Mouse (Mus musculus) retina, embryonic 14.5 days (tissue): Measurements from ENCODE around the gene Cdk6.
"Not testable (repeated sequence)": the region's sequence is repeated elsewhere in the genome, so short reads cannot be mapped to it uniquely, and the experiment has no call there.

ENCODE experiments used
- DNase-seq: peaks from one replicate; pipeline ENCODE4 v3.0.0-alpha.2; 2015; ENCODE audit warnings: low spot score

Gene Cdk6

GRCm38 (mm10) chr5:3438453-3439003 lies 97.2 kb downstream of the Cdk6 start:
- DNase-seq: not testable (repeated sequence)

DNA sequence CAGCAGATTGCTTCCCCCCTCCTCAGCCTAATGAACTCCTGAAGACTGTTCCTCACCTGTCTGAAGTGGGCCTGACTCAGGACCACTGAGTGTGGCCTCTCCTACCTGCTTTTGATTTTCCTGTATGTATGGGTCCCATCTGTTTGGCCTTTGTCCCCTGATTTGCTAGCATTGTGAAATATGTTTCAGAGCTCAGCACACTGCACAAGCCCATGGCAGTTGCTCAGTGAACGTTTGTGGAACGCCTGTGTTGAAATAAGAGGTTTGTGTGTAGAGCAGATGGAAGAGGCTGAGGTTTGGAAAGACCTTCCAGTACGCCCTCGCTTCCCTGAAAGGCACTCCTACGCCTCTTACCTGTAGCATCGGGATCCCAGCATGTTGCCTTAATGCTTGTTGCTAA lies 98.1 kb downstream of the Cdk6 start:
- not testable (repeated sequence) for DNase-seq

GRCm38 (mm10) chr5:3442524-3442923 lies 101.2 kb downstream of the Cdk6 start:
- DNase-seq: not testable (repeated sequence)

- not testable (repeated sequence) for DNase-seq
These were observed 109.9 kb downstream of the Cdk6 start for GRCm38 (mm10) chr5:3451233-3451632.

DNA sequence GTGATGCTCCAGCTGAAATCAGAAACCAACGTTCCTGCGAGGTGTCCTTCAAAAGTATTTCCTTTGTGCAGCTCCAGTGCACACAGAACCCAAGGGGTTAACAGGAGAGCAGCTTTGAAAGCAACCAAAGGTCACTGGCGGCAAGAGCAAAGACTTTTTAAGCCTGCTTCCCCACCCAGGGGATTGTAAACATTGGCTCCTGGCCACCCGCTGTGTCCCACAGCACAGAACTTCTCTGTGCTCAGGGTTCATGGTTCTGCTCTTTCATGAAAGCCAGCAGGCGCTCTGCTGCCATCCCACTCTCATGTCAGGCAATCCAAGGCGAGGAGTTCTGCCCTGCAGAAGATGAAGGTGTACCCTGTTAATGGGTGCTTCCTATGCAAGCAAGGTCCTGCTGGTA lies 112.7 kb downstream of the Cdk6 start:
- peak; percentile 17 for DNase-seq

- DNase-seq: no peak
These were observed 119.6 kb downstream of the Cdk6 start for GRCm38 (mm10) chr5:3460907-3461306.

GRCm38 (mm10) chr5:3461401-3461800 lies 120.1 kb downstream of the Cdk6 start:
- DNase-seq: no peak

DNA sequence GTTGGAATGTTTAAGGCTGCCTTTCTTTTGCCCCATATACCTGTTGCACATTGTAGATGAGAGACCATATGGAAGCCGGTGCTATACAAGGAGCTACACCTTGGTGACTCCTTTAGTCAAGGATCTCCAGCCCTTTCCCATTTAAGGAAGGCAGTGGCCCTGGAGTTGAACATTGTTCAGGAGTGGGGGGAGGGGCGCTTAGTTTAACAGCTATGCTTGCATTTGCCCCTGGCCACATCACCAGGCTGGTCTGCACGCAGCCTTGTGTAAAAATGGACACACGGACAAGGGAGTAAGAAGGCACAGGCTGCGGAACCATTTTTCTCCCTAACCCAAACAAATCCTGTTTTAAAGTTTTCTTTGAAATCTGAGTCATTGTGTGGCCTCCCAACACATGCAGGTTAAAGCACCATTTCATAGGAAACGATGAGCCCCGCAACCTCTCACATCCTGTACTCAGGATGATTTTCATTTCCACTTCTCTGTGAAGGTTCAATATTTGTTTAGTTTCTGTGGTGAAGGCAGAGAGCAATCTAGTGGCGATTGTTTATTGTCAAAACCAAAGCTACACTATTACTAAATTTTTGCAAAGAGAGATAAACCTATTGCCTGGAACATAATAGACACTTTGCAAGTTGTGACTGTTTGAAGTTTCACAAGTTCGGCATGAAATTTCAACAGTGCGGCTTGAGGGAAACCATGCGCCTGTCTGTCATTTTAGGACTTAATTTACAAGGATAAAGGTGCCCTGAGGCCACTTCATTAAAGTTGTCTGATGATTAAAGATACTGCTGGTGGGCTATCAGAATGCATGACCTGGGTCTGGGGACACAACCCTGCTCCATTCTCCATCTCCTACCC lies 121.8 kb downstream of the Cdk6 start:
- no peak for DNase-seq

DNA sequence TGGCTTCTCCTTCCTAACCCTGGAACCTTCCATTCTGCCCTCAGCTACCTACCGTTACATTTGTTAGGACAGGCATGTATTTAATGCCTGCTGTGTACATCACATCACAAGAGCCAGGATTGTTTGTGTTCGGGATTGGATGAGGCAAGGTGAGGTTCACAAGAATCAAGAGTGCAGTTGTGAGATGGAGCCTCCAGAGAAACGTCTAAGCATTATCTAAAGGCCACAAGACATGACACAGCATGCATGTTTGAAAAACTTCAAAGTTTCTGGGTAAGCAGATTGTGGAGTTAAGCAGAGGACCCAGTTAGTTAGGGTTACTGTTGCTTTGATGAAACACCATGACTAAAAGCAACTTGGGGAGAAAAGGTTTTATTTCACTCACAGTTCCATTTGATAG lies 122.5 kb downstream of the Cdk6 start:
- no peak for DNase-seq

DNA sequence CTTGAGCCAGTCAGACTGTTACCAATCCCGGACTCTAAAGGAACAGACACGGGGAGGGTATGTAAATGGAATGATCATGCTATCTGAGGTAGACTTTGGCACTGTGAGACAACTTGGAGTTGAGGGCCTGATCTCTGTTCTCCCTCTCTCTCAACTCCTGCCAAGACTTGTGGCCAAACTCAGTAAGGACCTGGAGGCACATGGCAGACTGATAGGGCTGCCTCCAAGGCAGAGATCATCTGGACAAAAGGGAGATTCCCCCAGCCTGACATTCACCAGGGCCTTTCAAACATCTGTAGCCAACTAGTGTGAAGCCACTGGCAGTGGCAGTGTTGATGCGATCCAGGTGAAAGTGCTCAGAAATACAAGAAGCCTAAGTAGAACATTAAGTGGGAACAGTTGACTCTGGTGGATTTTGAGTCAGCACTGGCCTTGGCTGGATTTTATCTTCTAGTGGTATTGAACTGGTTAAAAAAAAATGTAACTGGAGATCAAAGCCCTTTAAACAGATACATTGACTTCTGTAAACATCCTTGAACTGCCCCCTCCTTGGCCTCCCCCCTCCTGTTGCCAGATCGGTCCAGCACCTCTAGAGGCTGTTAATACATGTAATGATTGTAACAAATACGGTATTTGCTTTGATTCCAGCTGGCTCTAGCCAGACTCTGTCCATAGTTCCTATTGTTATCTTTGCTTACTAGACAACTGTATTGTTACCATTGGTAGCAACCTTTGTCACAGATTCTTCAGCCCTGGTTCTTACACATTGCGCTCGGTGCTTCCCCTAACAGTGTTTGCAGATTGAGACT lies 125.0 kb downstream of the Cdk6 start:
- DNase-seq: no peak

DNA sequence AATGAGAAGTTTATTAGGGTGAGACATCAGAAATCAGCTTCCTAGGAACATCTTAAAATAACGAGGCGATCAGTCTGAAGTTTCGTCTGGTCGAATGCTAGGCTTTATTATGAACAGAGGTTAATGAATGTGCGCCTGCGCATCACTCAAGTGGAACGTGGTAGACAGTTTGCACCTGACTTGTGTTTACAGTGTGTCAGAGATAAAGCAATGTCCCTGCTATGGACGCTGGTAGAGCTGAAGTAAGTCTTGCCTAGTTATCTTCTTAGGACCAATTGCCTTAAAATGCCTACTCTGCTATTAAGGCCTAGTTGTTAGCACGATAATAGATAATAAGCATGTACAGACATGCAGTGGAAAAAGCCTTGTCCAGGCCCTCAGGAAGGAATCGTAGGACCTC lies 129.6 kb downstream of the Cdk6 start:
- no peak for DNase-seq

DNA sequence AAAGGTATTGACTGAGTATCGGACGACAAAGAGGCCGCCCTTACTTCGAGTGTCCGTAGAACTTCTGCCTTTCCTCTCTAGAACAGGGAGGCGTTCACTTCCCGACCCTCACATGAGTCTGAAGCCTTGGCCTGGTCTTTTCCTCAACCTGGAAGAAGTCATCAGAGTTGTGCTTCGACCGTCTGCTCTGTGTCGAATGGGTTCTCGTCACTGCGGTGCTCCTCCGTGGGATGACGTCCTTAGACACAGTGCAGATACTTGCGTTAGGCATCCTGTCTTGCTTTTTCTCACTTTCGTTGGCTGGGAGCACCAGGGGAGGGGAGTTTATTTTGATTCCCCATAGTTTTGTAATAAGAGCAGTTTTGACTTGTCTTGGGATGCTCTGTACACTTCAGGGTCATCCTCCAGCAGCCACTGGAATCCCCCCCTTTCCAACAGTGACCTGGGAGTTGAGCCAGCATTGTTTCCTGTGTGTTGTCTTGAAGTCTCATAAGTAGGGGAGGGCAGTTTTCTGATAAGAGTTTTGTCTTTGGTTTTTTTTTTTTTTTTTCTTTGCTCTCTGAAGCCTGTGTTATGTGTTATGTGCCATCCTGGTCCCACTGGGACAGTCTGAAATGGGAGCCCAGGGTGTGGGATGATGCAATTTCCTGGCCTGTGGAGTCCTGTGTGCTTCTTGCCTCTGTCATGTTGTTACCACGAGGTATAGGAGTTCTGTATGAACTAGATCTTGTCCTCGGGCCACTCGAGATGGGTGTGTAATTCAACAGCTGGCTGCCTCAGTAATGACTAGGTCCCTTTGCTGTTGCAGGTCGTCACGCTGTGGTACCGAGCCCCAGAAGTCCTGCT lies 131.2 kb downstream of the Cdk6 start:
- DNase-seq: no peak

- no peak for DNase-seq
These were observed 136.4 kb downstream of the Cdk6 start for GRCm38 (mm10) chr5:3477711-3478110.

DNA sequence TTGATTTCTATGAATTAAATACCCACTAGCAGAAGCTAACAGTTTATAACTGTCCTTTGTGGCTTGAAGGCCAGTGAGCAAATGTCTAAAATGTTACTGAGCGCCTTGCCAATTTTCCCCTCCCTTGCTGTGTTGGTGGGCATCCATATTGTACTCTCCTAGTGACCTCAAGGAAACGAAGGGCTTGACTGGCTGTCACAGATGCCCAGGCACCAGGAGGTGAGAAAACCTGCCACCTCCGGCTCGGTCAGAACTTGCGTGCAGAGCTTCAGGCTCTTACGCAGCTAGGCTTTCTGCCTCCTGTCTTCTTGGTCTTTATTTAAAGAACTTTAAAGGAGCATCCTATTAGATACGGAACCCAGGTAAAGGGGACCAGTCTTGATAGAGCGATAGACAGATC lies 136.9 kb downstream of the Cdk6 start:
- DNase-seq: no peak

- no peak for DNase-seq
These were observed 137.9 kb downstream of the Cdk6 start for GRCm38 (mm10) chr5:3479016-3479795.

DNA sequence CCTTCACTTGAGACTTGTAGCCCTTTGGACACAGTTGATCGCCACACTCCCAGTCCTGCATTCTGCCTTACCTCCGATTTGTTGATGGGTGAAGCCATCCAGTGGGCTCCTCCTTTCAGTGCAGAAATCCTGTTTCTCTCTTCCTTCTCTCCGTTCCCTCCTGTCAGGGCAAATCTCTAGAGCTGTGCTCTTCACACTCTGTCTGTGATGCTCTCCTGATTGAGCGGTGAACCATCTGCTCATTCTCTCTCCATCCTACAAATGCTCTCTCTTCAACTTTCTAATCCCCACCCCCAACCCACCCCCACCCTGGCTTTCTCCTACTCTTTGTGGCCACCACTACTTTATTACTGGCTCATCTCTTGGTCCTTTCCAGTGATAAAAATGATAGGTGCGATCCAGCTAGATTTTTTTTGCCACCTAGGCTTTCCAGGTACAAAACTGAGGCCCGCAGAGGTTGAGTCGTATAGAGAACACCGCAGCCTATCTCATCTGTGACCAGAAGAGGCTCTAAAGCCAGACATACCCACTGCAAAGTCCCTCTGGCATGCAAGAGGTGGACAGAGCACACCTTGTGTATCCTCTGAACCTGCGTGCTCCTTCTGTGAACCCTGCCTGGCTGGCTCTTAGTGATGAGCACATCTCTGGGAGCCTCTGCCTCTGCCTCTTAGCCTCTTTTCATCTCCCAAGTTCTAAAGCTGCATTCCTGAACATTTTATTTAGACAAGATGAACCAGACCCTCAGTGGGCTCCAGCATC lies 139.5 kb downstream of the Cdk6 start:
- DNase-seq: no peak

- DNase-seq: no peak
These were observed 141.2 kb downstream of the Cdk6 start for GRCm38 (mm10) chr5:3482474-3482873.

DNA sequence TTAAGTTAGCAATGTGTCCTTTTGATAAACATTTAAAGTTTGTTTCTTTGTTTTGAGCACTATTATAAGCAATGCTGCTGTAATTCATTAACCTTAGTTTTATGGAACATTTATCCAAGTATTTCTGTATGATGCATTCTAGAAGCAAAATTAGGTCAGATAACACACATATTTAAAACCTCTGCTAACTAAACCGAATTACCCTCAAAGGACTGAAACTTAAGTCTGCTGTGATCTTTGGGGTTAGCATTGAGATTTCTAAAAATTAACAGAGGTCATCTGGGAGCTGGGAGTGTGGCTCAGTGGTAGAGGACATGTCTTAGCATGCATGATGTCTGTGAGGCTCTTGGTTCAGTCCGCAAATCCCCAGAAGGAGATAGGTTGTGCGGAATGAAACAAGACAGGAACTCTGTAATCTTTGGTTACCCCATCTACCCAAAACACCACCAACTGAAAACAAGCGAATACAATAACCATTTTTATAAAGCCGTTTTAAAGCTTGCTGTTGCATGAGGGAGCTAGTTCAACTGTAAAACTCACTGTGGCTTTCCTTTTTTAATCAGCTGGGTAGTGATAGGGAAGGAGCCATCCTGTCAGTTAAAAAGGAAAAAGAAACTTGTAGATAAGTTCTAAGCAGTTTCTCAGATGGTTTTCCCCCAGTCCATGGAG lies 141.9 kb downstream of the Cdk6 start:
- DNase-seq: no peak

DNA sequence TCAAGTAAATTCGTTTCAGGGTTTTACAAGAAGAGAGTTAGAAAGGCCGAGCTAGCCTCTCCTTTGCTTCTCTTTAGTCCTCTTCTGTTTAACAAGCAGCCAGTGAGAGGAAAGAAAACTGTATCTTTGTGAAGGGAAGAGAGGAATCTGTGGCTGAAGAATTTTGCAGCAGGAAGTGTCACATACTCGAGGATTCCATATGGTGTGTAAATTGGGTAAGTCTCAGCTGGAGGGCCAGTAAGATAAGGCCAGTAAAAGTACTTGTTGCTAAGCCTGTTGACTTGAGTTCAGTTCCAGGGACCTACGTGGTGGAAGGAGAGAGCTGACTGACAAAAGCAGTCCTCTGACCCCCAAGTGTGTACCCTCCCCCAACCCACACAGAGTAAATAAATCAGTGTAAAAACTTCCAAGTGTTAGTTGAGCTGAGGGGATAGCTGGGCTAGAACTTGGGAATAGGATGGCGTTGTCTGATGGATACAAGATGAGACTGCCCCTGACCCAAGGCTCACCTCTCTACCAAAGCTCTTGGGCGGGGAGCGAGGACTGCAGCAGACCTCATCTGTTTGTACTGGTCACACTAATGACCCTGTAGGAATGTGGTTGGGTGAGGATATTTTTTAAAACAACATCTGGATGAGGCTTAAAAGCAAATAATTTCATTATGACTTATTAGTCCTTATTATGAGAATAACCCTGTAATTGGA lies 145.4 kb downstream of the Cdk6 start:
- no peak for DNase-seq
